Mouse (Mus musculus): ENCODE results near the gene Fam131b.

Gene Fam131b

GRCm38 (mm10) chr6:42328757-42329156 lies 4.3 kb upstream of the Fam131b start:
- DNase-seq (ENCODE audit: low read depth, low spot score) = no peak

- DNase-seq (ENCODE audit: low read depth, low spot score) = no peak
These were observed 2.1 kb upstream of the Fam131b start for GRCm38 (mm10) chr6:42326509-42326908.

DNA sequence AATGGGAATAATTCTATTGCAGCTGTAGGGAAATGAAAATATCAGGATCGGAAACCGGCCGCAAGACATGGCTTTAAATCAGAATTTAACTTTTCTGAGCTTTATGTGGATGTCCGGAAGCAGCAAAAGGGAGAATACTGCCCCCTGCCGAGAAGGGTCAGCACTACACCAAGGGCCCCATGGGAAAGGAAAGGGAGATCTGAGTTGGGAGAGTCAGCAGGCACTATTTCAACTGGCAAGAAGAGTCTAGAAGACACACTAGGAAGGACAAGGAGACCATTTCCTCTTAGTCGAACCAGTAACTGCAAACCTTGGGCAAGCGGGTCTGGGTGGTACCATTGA lies 796 bp upstream of the Fam131b start:
- peak; percentile 60 for DNase-seq (ENCODE audit: low read depth, low spot score)

GRCm38 (mm10) chr6:42324067-42324481 lies 369 bp downstream of the Fam131b start:
- peak; percentile 11 for DNase-seq (ENCODE audit: low read depth, low spot score)

DNA sequence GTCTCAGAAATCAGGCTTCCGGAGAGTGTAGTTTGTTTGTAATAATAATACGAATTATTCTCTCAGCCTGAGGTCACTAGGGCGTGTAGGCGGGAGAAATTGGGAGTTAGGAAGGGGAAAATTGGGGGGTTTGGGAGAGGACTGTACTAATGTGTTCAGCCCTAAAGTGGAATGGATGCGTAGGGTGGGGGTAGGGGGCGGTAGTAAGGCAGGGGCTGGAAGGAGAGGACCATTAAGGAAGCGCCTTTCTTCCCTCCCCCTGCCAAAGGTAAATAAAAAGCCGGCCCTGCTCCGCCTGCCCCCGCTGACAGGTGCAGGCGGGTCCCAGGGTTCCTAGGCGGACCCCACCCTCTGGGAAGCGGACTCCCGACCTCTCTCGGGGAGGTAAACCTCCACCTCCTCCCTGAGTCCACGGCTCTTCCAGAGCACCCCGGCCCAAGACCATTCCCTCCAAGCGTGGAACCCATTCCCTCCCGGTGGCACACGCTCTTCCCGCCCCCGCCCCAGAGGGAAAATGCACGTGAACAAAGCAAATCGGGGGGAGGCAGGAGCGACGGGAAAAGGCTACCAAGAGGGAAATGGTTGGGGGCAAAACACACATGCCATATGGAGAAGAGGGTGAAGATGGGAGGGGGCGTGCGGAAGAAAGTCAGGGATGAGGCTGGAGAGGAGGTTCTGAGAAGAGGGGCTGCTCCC lies 924 bp downstream of the Fam131b start:
- no peak for DNase-seq (ENCODE audit: low read depth, low spot score)

DNA sequence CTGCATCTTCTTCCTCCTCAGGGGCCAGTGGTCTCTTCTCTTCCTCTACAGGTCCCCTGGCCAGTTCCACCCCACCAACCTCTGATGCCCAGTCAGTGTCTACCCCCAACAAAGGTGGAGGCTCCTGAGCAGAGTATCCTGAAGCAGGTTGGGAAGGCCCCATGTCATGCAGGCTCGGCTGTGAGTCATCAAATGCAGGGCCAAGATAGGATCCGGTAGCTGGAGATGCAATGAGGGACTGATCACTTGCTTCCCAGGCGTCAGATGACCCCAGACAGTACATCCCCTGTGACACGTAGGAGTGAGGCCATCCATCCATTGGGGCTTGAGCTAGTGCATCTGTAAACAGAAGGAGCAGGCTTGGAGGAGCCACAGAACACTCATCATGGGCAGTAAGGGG lies 6.2 kb downstream of the Fam131b start:
- no peak for DNase-seq (ENCODE audit: low read depth, low spot score)

- no peak for DNase-seq (ENCODE audit: low read depth, low spot score)
These were observed 13.9 kb downstream of the Fam131b start for GRCm38 (mm10) chr6:42310427-42311053.

- DNase-seq (ENCODE audit: low read depth, low spot score) = no peak
These were observed 14.5 kb downstream of the Fam131b start for GRCm38 (mm10) chr6:42309816-42310378.

DNA sequence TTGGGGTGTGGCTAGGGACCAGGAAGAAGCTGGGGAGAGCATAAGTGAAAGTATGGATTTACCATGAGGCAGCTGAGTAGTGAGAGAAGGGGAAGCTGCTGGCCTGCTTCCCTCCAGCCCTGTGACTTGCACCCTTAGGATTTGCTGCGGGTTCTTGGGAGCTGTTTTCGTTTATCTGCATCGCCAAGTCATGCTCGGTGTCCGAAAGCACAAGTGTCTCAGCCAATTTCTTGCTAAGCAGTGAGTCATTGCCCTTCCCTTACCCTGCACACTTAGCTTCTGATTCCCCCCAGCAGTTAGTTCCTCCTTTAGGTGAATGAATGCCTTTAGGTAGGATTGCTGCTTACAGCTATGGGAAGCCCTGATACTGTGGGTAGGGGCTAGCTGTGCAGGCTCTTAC lies 25.1 kb downstream of the Fam131b start:
- DNase-seq (ENCODE audit: low read depth, low spot score) = no peak

DNA sequence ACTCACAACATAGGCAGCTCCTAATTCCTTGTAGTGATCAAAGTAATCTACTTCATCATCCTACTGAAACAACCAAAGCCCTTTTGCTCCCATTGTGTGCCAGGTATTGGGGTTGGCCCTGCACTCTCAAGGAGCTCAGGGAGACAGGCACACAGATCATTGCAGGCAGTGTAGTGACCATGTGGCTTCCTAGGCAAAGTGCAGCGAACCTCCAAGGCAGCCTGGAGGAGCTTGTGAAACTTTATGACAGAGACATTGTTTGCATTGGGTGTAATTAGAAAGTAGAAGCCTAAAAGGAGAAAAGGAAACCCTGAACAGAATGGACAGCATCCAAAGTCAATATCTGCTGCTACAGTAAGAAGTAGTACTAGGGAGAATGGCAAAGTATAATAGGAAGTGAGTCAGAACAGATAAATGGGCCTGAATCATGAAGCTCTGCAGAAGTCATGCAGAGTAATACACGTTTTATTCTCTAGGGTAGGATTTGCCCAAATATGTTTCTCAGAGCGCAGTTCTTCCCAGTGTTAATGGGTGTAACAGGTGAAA lies 28.8 kb downstream of the Fam131b start:
- no peak for DNase-seq (ENCODE audit: low read depth, low spot score)

GRCm38 (mm10) chr6:42293327-42293726 lies 31.1 kb downstream of the Fam131b start:
- DNase-seq (ENCODE audit: low read depth, low spot score) = no peak

GRCm38 (mm10) chr6:42287562-42287961 lies 36.9 kb downstream of the Fam131b start:
- DNase-seq (ENCODE audit: low read depth, low spot score) = no peak

GRCm38 (mm10) chr6:42286448-42286847 lies 38.0 kb downstream of the Fam131b start, which contains the start of gene Clcn1:
Gene Clcn1 (plus strand): TSS chr6:42286685.
- no peak for DNase-seq (ENCODE audit: low read depth, low spot score)

DNA sequence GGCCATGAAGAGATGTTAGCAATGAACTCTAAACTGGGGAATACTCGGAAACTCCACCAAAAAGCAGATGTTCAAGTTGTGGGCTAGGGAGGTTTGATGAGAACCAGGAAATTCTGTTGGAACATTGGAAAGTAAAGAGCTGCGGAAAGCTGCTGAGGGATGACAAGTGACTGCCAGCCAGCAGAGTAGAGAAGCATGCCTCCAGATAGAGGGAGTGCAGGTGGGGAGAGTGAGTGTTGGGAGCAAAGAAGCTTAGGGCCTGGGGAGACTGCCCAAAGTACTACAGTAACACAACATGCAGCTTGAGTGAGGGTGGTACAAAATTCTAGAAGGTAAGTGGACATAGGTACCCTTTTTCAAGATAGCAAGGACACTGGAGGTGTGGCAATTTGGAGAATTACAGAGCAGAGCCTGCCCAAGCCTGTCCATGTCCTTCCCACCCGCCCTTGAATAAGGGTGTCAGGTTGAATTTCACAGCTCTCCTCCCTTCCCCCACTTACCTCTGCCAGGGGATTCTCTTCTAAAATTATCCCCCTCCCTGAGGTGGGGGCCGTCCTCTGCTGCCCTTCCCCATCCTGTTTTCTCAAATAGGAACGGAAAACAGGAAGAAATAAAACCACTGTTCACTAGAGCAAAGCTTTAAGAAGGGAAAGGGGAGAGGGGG lies 41.4 kb downstream of the Fam131b start:
- DNase-seq (ENCODE audit: low read depth, low spot score) = no peak

GRCm38 (mm10) chr6:42276151-42276550 lies 48.3 kb downstream of the Fam131b start:
- no peak for DNase-seq (ENCODE audit: low read depth, low spot score)

GRCm38 (mm10) chr6:42270817-42271216 lies 53.6 kb downstream of the Fam131b start:
- DNase-seq (ENCODE audit: low read depth, low spot score) = no peak

DNA sequence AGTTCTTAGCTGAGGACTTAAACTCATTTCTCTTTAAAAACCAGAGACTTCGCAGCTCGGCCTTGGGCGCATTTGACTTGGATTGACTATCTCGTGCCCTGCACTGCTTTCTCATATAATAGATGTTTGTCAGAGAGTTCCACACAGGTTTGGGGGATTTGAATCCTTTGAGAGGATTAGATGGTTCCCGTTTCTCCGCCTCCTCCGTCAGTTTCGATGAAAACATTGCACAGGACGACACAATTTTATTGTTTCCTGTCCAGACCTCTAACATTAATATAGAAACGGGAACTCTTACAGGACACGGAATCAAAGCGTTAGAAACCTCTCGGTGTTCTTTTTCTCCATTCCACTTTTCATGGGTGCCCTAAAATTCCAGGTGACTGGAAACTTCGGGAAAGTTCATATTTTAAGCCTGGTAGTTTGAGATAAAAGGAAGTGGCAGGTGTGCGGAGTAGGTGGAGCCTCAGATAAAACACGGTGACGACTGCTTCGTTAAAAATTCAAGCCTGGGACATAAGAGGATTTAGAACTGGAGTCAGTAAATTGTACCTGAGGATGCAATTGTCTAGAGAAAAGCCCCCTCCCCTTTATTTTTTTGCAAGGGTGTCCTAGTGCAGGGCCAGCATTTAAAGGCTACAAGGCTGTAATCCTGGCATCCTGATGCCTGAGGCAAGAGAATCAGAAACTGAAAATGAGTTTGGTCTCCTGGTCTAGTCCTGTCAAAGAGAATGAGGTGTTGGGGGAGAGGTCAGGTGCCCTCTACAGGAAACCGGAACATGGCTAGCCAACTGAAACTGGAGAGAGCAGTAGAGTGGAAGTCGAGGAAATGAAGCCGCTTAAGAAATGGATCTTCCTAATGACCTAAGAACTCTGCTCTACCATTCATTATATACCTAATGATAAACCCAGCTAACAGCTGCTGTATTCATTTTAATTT lies 58.8 kb downstream of the Fam131b start:
- DNase-seq (ENCODE audit: low read depth, low spot score) = no peak

All from embryo, embryonic 11.5 days (tissue).